Mouse (Mus musculus): ENCODE results near the gene Tmx2. TPM values are rescaled to one million over a fixed set of nuclear protein-coding genes. Genes with fewer than 3 reads are reported as not detected.
"Not testable (repeated sequence)": the region's sequence is repeated elsewhere in the genome, so short reads cannot be mapped to it uniquely, and the experiment has no call there.

Gene Tmx2
- total and polyA plus RNA-seq, 3 experiments: 64.6 to 66.8 TPM; not detected in 1

GRCm38 (mm10) chr2:84677968-84678880 lies 716 bp downstream of the Tmx2 start, which contains the start of the genes Gm28635 and Med19 (continued):
- TF ChIP-seq ZMIZ1 (IDR thresholded peaks at IDR 0.05; ENCODE audit: low read depth, low read length) (no peak), GATA1 (IDR thresholded peaks at IDR 0.05; ENCODE audit: low read depth, low read length) (0 out of 2 replicates have a peak, but pooled peaks have one; percentile 20), USF2 (IDR thresholded peaks at IDR 0.05; ENCODE audit: borderline replicate concordance in 1 of 2, insufficient read depth in 1 of 2, low read depth in 1 of 2, low read length in 2 of 2) (no peak)

- Histone ChIP-seq H3K36me3 (ENCODE audit: control insufficient read depth in 1 of 2, insufficient read depth in 2 of 2, low read length in 2 of 2) (peaks cover 2 to 21% of the 10 kb centered on the region in 2 experiments; a peak in 3 of 4 replicates), H3K27me3 (ENCODE audit: control insufficient read depth in 1 of 2, insufficient read depth in 2 of 2, low read length in 2 of 2) (no peaks in the 10 kb centered on the region), H3K27ac (ENCODE audit: control insufficient read depth, low read depth, low read length) (peak overlapping the region; percentile 45; the same call in 1 of the 2 replicates), H3K9ac (ENCODE audit: control insufficient read depth, low read depth, low read length, poor library complexity, severe bottlenecking) (peak overlapping the region; percentile 83), H3K4me1 (ENCODE audit: control insufficient read depth in 1 of 2, insufficient read depth in 2 of 2, low read length in 2 of 2) (peaks cover 4 to 11% of the 10 kb centered on the region in 2 experiments; a peak in 3 of 4 replicates), H3K4me3 (ENCODE audit: control insufficient read depth in 1 of 2, insufficient read depth in 1 of 2, low read depth in 2 of 2, low read length in 2 of 2) (peak overlapping the region; percentile 88 to 94), H3K79me2 (ENCODE audit: control insufficient read depth, insufficient read depth, low read length, poor library complexity) (peaks cover 26% of the 10 kb centered on the region), H3K9me3 (replicated peaks; ENCODE audit: insufficient read depth, low read length) (no peaks in the 10 kb centered on the region)
- DNase-seq (ENCODE audit: low read depth, low spot score): peak; percentile 52
- no peak for TF ChIP-seq ZMIZ1 (IDR thresholded peaks at IDR 0.05; ENCODE audit: low read depth, low read length)
- TF ChIP-seq MXI1 (IDR thresholded peaks at IDR 0.05; ENCODE audit: low read depth, low read length): peak; percentile 51; the same call in 1 of the 2 replicates
- no peak for TF ChIP-seq JUND (IDR thresholded peaks at IDR 0.05; ENCODE audit: low read depth, low read length)
- TF ChIP-seq MAFK (IDR thresholded peaks at IDR 0.05; ENCODE audit: borderline replicate concordance, low read depth, low read length): peak; percentile 18; the same call in 1 of the 2 replicates
- 0 out of 2 replicates have a peak, but pooled peaks have one; percentile 48 for TF ChIP-seq MYC (IDR thresholded peaks at IDR 0.05; ENCODE audit: low read depth, low read length)
- TF ChIP-seq TAL1 (IDR thresholded peaks at IDR 0.05; ENCODE audit: low read length): no peak
- no peak for TF ChIP-seq NELFE (IDR thresholded peaks at IDR 0.05; ENCODE audit: low read depth, low read length)
- TF ChIP-seq EP300 (IDR thresholded peaks at IDR 0.05; ENCODE audit: low read depth in 1 of 2, low read length in 2 of 2): no peak
- TF ChIP-seq POLR2A (IDR thresholded peaks at IDR 0.05; ENCODE audit: control insufficient read depth in 1 of 2, insufficient read depth in 1 of 2, low read depth in 1 of 2, low read length in 2 of 2, poor library complexity in 1 of 2): 0 out of 4 replicates have a peak, but pooled peaks of 1 of the 2 experiments have one; percentile 53
- TF ChIP-seq KAT2A (conservative IDR thresholded peaks at IDR 0.05; ENCODE audit: low read depth, low read length): no peak
- TF ChIP-seq HCFC1 (IDR thresholded peaks at IDR 0.05; ENCODE audit: low read depth, low read length): no peak
- peak; percentile 9; the same call in 1 of the 2 replicates for TF ChIP-seq ETS1 (IDR thresholded peaks at IDR 0.05; ENCODE audit: low read depth, low read length)
- no peak for TF ChIP-seq UBTF (IDR thresholded peaks at IDR 0.05; ENCODE audit: borderline replicate concordance, insufficient read depth, low read depth, low read length)
- no peak for TF ChIP-seq SMC3 (IDR thresholded peaks at IDR 0.05; ENCODE audit: low read depth, low read length)
- TF ChIP-seq CTCF (IDR thresholded peaks at IDR 0.05 in 2 of 3, conservative IDR thresholded peaks at IDR 0.05 in 1 of 3; ENCODE audit: control insufficient read depth in 1 of 3, insufficient read depth in 1 of 3, low read depth in 2 of 3, low read length in 3 of 3, poor library complexity in 1 of 3, severe bottlenecking in 1 of 3): peak in 2 of 3 experiments; percentile 49 to 56; a peak in 5 of 6 replicates
- TF ChIP-seq TBP (IDR thresholded peaks at IDR 0.05; ENCODE audit: low read depth, low read length): peak; percentile 7; the same call in 1 of the 2 replicates
- no peak for TF ChIP-seq GABPA (IDR thresholded peaks at IDR 0.05; ENCODE audit: low read depth, low read length)
- TF ChIP-seq TCF12 (IDR thresholded peaks at IDR 0.05; ENCODE audit: low read depth, low read length): no peak
- TF ChIP-seq USF2 (IDR thresholded peaks at IDR 0.05; ENCODE audit: borderline replicate concordance in 1 of 2, insufficient read depth in 1 of 2, low read depth in 1 of 2, low read length in 2 of 2): no peak
- no peak for TF ChIP-seq ZNF384 (IDR thresholded peaks at IDR 0.05; ENCODE audit: low read depth, low read length)
- no peak for TF ChIP-seq RCOR1 (IDR thresholded peaks at IDR 0.05; ENCODE audit: low read depth, low read length)
- no peak for TF ChIP-seq E2F4 (IDR thresholded peaks at IDR 0.05; ENCODE audit: borderline replicate concordance, low read depth, low read length)
These were observed 1.5 kb downstream of the Tmx2 start for GRCm38 (mm10) chr2:84677270-84677967.

DNA sequence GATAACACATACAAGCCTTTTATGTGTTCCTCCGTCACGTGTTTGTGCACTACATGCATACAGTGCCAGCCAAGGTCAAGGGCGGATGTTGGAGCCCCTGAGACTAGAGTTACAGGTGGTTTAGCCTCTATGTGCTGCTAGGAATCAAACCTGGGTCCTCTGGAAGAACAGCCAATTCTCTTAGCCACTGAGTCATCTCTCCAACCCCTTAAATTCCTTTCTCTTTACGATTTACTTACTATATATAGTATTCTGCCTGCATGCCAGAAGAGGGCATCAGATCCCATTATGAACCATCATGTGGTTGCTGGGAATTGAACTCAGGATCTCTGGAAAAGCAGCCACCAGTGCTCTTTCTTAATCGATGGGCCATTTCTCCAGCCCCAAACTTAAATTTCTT lies 7.4 kb downstream of the Tmx2 start:
- not testable (repeated sequence) for H3K9ac ChIP-seq (ENCODE audit: control insufficient read depth, low read depth, low read length, poor library complexity, severe bottlenecking); DNase-seq (ENCODE audit: low read depth, low spot score); H3K27ac ChIP-seq (ENCODE audit: control insufficient read depth, low read depth, low read length); H3K27me3 ChIP-seq (ENCODE audit: control insufficient read depth in 1 of 2, insufficient read depth in 2 of 2, low read length in 2 of 2); H3K4me3 ChIP-seq (ENCODE audit: control insufficient read depth in 1 of 2, insufficient read depth in 1 of 2, low read depth in 2 of 2, low read length in 2 of 2); H3K9me3 ChIP-seq (replicated peaks; ENCODE audit: insufficient read depth, low read length)
- H3K4me1 ChIP-seq (ENCODE audit: control insufficient read depth in 1 of 2, insufficient read depth in 2 of 2, low read length in 2 of 2): peaks cover 0 to 13% of the 10 kb centered on the region in 2 experiments; a peak in 1 of 4 replicates
- H3K79me2 ChIP-seq (ENCODE audit: control insufficient read depth, insufficient read depth, low read length, poor library complexity): peaks cover 16% of the 10 kb centered on the region
- peaks cover 2 to 16% of the 10 kb centered on the region in 2 experiments; a peak in 3 of 4 replicates for H3K36me3 ChIP-seq (ENCODE audit: control insufficient read depth in 1 of 2, insufficient read depth in 2 of 2, low read length in 2 of 2)

All from MEL (cell line).